Mouse (Mus musculus): Measurements from ENCODE around the gene Oxnad1. TPM values are rescaled to one million over a fixed set of nuclear protein-coding genes. Genes with fewer than 3 reads are reported as not detected.

Gene Oxnad1
- polyA plus RNA-seq, 1 experiment: 49.0 TPM

GRCm38 (mm10) chr14:32144734-32145133 lies 59.6 kb downstream of the Oxnad1 start:
- Histone ChIP-seq H3K27ac (ENCODE audit: insufficient read depth, low read depth, low read length) (no peak overlapping the region), H3K4me1 (ENCODE audit: control insufficient read depth, insufficient read depth, low read length) (no peaks in the 10 kb centered on the region), H3K27me3 (replicated peaks; ENCODE audit: control insufficient read depth, insufficient read depth, low read length) (no peaks in the 10 kb centered on the region), H3K4me3 (ENCODE audit: insufficient read depth, low read depth, low read length) (no peak overlapping the region), H3K36me3 (ENCODE audit: control insufficient read depth, insufficient read depth, low read length) (no peaks in the 10 kb centered on the region)
- no peak for DNase-seq
- no peak for TF ChIP-seq CTCF (conservative IDR thresholded peaks at IDR 0.05; ENCODE audit: insufficient read depth, insufficient read length, low read depth, low read length)
- TF ChIP-seq POLR2A (IDR thresholded peaks at IDR 0.05; ENCODE audit: low read depth, low read length): no peak

DNA sequence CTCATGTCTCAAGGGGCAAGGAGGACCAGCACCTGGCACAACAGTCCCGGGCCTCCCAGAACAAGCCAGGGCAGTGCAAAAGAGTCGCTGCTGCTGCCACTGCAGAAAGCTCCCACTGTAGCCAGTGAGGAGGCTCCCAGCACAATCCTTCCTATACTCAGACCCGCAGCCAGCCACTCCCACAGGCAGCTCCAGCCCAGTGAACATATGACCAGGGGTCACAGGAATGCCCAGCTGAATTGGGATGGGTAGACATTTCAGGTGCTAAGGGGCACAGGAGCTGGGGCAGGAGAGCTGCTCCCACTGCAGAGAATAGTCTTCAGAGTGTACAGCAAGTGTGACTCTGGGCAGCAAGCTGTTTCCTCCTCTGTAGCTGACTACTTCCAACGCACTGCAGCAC lies 60.2 kb downstream of the Oxnad1 start:
- H3K27ac ChIP-seq (ENCODE audit: insufficient read depth, low read depth, low read length): no peak overlapping the region

GRCm38 (mm10) chr14:32145809-32146511 lies 60.8 kb downstream of the Oxnad1 start:
- Histone ChIP-seq H3K27me3 (replicated peaks; ENCODE audit: control insufficient read depth, insufficient read depth, low read length) (no peaks in the 10 kb centered on the region), H3K4me1 (ENCODE audit: control insufficient read depth, insufficient read depth, low read length) (no peaks in the 10 kb centered on the region), H3K4me3 (ENCODE audit: insufficient read depth, low read depth, low read length) (no peak overlapping the region), H3K27ac (ENCODE audit: insufficient read depth, low read depth, low read length) (no peak overlapping the region), H3K36me3 (ENCODE audit: control insufficient read depth, insufficient read depth, low read length) (no peaks in the 10 kb centered on the region)
- TF ChIP-seq POLR2A (IDR thresholded peaks at IDR 0.05; ENCODE audit: low read depth, low read length) (no peak), CTCF (conservative IDR thresholded peaks at IDR 0.05; ENCODE audit: insufficient read depth, insufficient read length, low read depth, low read length) (no peak)
- 63% methylated on average over 7 of the region's 7 CpGs for WGBS
- DNase-seq: no peak

More for the DNA sequence above, 60.2 kb downstream of the Oxnad1 start:
- Histone ChIP-seq H3K4me3 (ENCODE audit: insufficient read depth, low read depth, low read length) (no peak overlapping the region), H3K36me3 (ENCODE audit: control insufficient read depth, insufficient read depth, low read length) (no peaks in the 10 kb centered on the region), H3K27me3 (replicated peaks; ENCODE audit: control insufficient read depth, insufficient read depth, low read length) (no peaks in the 10 kb centered on the region), H3K4me1 (ENCODE audit: control insufficient read depth, insufficient read depth, low read length) (no peaks in the 10 kb centered on the region)
- WGBS: 40% methylated on average over 4 of the region's 4 CpGs
- no peak for TF ChIP-seq POLR2A (IDR thresholded peaks at IDR 0.05; ENCODE audit: low read depth, low read length)
- TF ChIP-seq CTCF (conservative IDR thresholded peaks at IDR 0.05; ENCODE audit: insufficient read depth, insufficient read length, low read depth, low read length): no peak
- DNase-seq: no peak

DNA sequence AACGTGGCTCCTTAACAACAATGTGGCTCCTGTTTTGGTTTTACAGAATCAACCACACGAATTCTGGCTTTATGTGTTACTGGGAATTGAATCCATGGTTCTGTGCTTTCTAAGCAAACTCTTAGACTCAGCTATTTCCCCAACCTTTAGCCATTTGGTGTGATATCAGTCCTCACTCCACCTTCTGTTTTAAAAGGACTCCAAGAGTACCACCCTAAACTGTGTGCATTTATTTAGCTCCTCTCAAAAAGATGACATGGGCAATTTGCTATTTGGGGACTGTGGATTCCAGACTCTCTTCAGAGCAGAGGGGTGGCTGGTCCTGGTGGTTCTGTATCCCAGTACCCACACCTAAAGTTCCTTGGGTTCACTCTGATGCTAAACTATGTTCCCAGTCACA lies 61.4 kb downstream of the Oxnad1 start:
- 78% methylated on average over 2 of the region's 2 CpGs for WGBS
- no peak overlapping the region for H3K27ac ChIP-seq (ENCODE audit: insufficient read depth, low read depth, low read length)
- H3K27me3 ChIP-seq (replicated peaks; ENCODE audit: control insufficient read depth, insufficient read depth, low read length): no peaks in the 10 kb centered on the region

GRCm38 (mm10) chr14:32150872-32151271 lies 65.7 kb downstream of the Oxnad1 start:
- DNase-seq: no peak
- no peak overlapping the region for H3K4me3 ChIP-seq (ENCODE audit: insufficient read depth, low read depth, low read length)
- H3K27me3 ChIP-seq (replicated peaks; ENCODE audit: control insufficient read depth, insufficient read depth, low read length): no peaks in the 10 kb centered on the region
- TF ChIP-seq CTCF (conservative IDR thresholded peaks at IDR 0.05; ENCODE audit: insufficient read depth, insufficient read length, low read depth, low read length) (no peak; the same call in 1 of the 2 replicates), POLR2A (IDR thresholded peaks at IDR 0.05; ENCODE audit: low read depth, low read length) (no peak)
- WGBS: 93% methylated on average over 2 of the region's 2 CpGs
- H3K36me3 ChIP-seq (ENCODE audit: control insufficient read depth, insufficient read depth, low read length): no peaks in the 10 kb centered on the region
- H3K27ac ChIP-seq (ENCODE audit: insufficient read depth, low read depth, low read length): no peak overlapping the region
- H3K4me1 ChIP-seq (ENCODE audit: control insufficient read depth, insufficient read depth, low read length): no peaks in the 10 kb centered on the region

More for the DNA sequence above, 61.4 kb downstream of the Oxnad1 start:
- Histone ChIP-seq H3K36me3 (ENCODE audit: control insufficient read depth, insufficient read depth, low read length) (no peaks in the 10 kb centered on the region), H3K4me3 (ENCODE audit: insufficient read depth, low read depth, low read length) (no peak overlapping the region), H3K4me1 (ENCODE audit: control insufficient read depth, insufficient read depth, low read length) (no peaks in the 10 kb centered on the region)
- DNase-seq: no peak
- TF ChIP-seq POLR2A (IDR thresholded peaks at IDR 0.05; ENCODE audit: low read depth, low read length): no peak
- TF ChIP-seq CTCF (conservative IDR thresholded peaks at IDR 0.05; ENCODE audit: insufficient read depth, insufficient read length, low read depth, low read length): no peak

GRCm38 (mm10) chr14:32152243-32152965 lies 67.2 kb downstream of the Oxnad1 start:
- no peaks in the 10 kb centered on the region for H3K36me3 ChIP-seq (ENCODE audit: control insufficient read depth, insufficient read depth, low read length)
- DNase-seq: peak; percentile 42
- H3K4me3 ChIP-seq (ENCODE audit: insufficient read depth, low read depth, low read length): no peak overlapping the region
- H3K4me1 ChIP-seq (ENCODE audit: control insufficient read depth, insufficient read depth, low read length): no peaks in the 10 kb centered on the region
- WGBS: 80% methylated on average over 18 of the region's 18 CpGs
- H3K27ac ChIP-seq (ENCODE audit: insufficient read depth, low read depth, low read length): no peak overlapping the region
- TF ChIP-seq CTCF (conservative IDR thresholded peaks at IDR 0.05; ENCODE audit: insufficient read depth, insufficient read length, low read depth, low read length) (no peak), POLR2A (IDR thresholded peaks at IDR 0.05; ENCODE audit: low read depth, low read length) (no peak)
- H3K27me3 ChIP-seq (replicated peaks; ENCODE audit: control insufficient read depth, insufficient read depth, low read length): no peaks in the 10 kb centered on the region

Other genes starting within 250 kb of the Oxnad1 start
- gene Galnt15, start 56.4 kb upstream of the Oxnad1 start, polyA plus RNA-seq (2012; rRNA removed): 2.6 and 2.9 TPM in 2 replicates
- 31.2 and 43.1 TPM in 2 replicates for gene Dph3, start 355 bp downstream of the Oxnad1 start, polyA plus RNA-seq (2012; rRNA removed)
- not detected in 2 replicates for gene Msmb, start 56.6 kb downstream of the Oxnad1 start, polyA plus RNA-seq (2012; rRNA removed)
- gene Ncoa4, start 74.5 kb downstream of the Oxnad1 start, polyA plus RNA-seq (2012; rRNA removed): 56.0 and 57.2 TPM in 2 replicates
- gene Timm23, start 116.5 kb downstream of the Oxnad1 start, polyA plus RNA-seq (2012; rRNA removed): 189 and 213 TPM in 2 replicates
- gene Parg, start 116.6 kb downstream of the Oxnad1 start, polyA plus RNA-seq (2012; rRNA removed): 4.3 and 6.9 TPM in 2 replicates
- 10.8 and 11.6 TPM in 2 replicates for gene Ogdhl, start 236.6 kb downstream of the Oxnad1 start, polyA plus RNA-seq (2012; rRNA removed)